Mouse (Mus musculus) limb, embryonic 11.5 days (tissue): ENCODE data around the gene Dhrs13. TPM values are rescaled to one million over a fixed set of nuclear protein-coding genes. Genes with fewer than 3 reads are reported as not detected.

Experiments
- ATAC-seq: fragments of 200-750 bp; cut with Nextera tagmentation; 2 replicates; pipeline ENCODE4 v1.8.0; 2017; ENCODE audit warnings: low read depth; ENCODE audit not compliant: insufficient number of reproducible peaks, low FRiP score, low TSS enrichment
- DNase-seq: peaks from one replicate; pipeline ENCODE4 v3.0.0-alpha.2; 2015; ENCODE audit warnings: low spot score
- H3K27ac ChIP-seq: fragments of 300-500 bp; sonication (generic); replicated peaks from 2 replicates; pipeline ENCODE4 v1.5.1; 2014; ENCODE audit warnings: low read depth, mild to moderate bottlenecking, low read length
- H3K27me3 ChIP-seq: fragments of 300-500 bp; sonication (generic); 2 replicates; pipeline ENCODE4 v1.6.1; 2014; ENCODE audit warnings: mild to moderate bottlenecking, low read length, mixed read lengths; ENCODE audit not compliant: control insufficient read depth, insufficient read depth
- H3K36me3 ChIP-seq: fragments of 300-500 bp; sonication (generic); 2 replicates; pipeline ENCODE4 v1.6.1; 2014; ENCODE audit warnings: mild to moderate bottlenecking, low read length, moderate library complexity, mixed read lengths; ENCODE audit not compliant: control insufficient read depth, insufficient read depth
- H3K4me1 ChIP-seq: fragments of 300-500 bp; sonication (generic); 2 replicates; pipeline ENCODE4 v1.6.1; 2014; ENCODE audit warnings: low read length, mixed read lengths; ENCODE audit not compliant: control insufficient read depth, insufficient read depth
- H3K4me2 ChIP-seq: fragments of 300-500 bp; sonication (generic); 2 replicates; pipeline ENCODE4 v1.6.1; 2014; ENCODE audit warnings: low read depth, mild to moderate bottlenecking, moderate library complexity; ENCODE audit not compliant: severe bottlenecking
- H3K4me3 ChIP-seq: fragments of 300-500 bp; sonication (generic); 2 replicates; pipeline ENCODE4 v1.5.1; 2014; ENCODE audit warnings: low read depth, low read length
- H3K9ac ChIP-seq: fragments of 300-500 bp; sonication (generic); 2 replicates; pipeline ENCODE4 v1.6.1; 2014; ENCODE audit warnings: mild to moderate bottlenecking, low read length
- H3K9me3 ChIP-seq: fragments of 300-500 bp; sonication (generic); 2 replicates; pipeline ENCODE4 v1.6.1; 2016; ENCODE audit warnings: low read length; ENCODE audit not compliant: control insufficient read depth
- WGBS: fragments of 180-500 bp; shearing (Covaris S2); extraction: QIAGEN DNeasy Blood & Tissue Kit; methylation state at CpG from one replicate; pipeline ENCODE4 v1.1.7; 2014; 5-methylcytosine and 5-hydroxymethylcytosine counted together
- polyA plus RNA-seq: library from polyadenylated mRNA; unstranded; fragments of >200 nt; fragmentation: Nextera tagmentation; extraction: Ambion mirVana; gene quantifications from 2 replicates; pipeline ENCODE4 v1.2.1, GENCODE M21; 2014

Dhrs13 gene
- polyA plus RNA-seq, 1 experiment from 2014 or later, result 19.1 TPM

- Histone ChIP-seq H3K9ac (no peak overlapping the region), H3K9me3 (no peaks in the 10 kb centered on the region), H3K4me3 (no peak overlapping the region), H3K27me3 (no peaks in the 10 kb centered on the region), H3K36me3 (peaks cover 16% of the 10 kb centered on the region; the same call in 1 of the 2 replicates), H3K4me1 (no peaks in the 10 kb centered on the region), H3K27ac (no peak overlapping the region), H3K4me2 (no peak overlapping the region)
- DNase-seq (no peak), ATAC-seq (no peak)
- WGBS, result 96% methylated on average over 8 of the region's 8 CpGs
Measured at GRCm38 (mm10) chr11:78056946-78057345, 24.9 kb downstream of the Dhrs13 start.

- H3K27me3 ChIP-seq, result no peaks in the 10 kb centered on the region
- no peak overlapping the region for H3K27ac ChIP-seq
- no peak overlapping the region for H3K4me2 ChIP-seq
- peaks cover 13% of the 10 kb centered on the region; the same call in 1 of the 2 replicates for H3K36me3 ChIP-seq
- no peaks in the 10 kb centered on the region for H3K4me1 ChIP-seq
- no peak overlapping the region for H3K4me3 ChIP-seq
- peak; percentile 59 for DNase-seq
- H3K9me3 ChIP-seq, result no peaks in the 10 kb centered on the region
- 61% methylated on average over 9 of the region's 9 CpGs for WGBS
- H3K9ac ChIP-seq, result peak overlapping the region; percentile 27; the same call in 1 of the 2 replicates
- ATAC-seq, result no peak
Measured at GRCm38 (mm10) chr11:78059833-78060757, 28.0 kb downstream of the Dhrs13 start.

GRCm38 (mm10) chr11:78062563-78062962 is 30.5 kb downstream of the Dhrs13 start:
- Histone ChIP-seq H3K27ac (no peak overlapping the region), H3K4me2 (no peak overlapping the region), H3K36me3 (peaks cover 7% of the 10 kb centered on the region; the same call in 1 of the 2 replicates), H3K9me3 (no peaks in the 10 kb centered on the region), H3K9ac (no peak overlapping the region), H3K4me1 (no peaks in the 10 kb centered on the region), H3K4me3 (no peak overlapping the region), H3K27me3 (no peaks in the 10 kb centered on the region)
- 86% methylated on average over 1 of the region's 1 CpGs for WGBS
- no peak for ATAC-seq
- no peak for DNase-seq

- 46% methylated on average over 2 of the region's 2 CpGs for whole genome bisulfite sequencing
- H3K4me3 ChIP-seq, result no peak overlapping the region
- no peaks in the 10 kb centered on the region for H3K36me3 ChIP-seq
- DNase-seq (no peak), ATAC-seq (no peak)
- H3K4me1 ChIP-seq, result no peaks in the 10 kb centered on the region
- no peaks in the 10 kb centered on the region for H3K27me3 ChIP-seq
- no peak overlapping the region for H3K4me2 ChIP-seq
- H3K27ac ChIP-seq, result no peak overlapping the region
- H3K9me3 ChIP-seq, result no peaks in the 10 kb centered on the region
- H3K9ac ChIP-seq, result no peak overlapping the region
Measured at GRCm38 (mm10) chr11:78065906-78066305, 33.8 kb downstream of the Dhrs13 start.

- H3K27me3 ChIP-seq, result no peaks in the 10 kb centered on the region
- no peak overlapping the region for H3K4me2 ChIP-seq
- no peak overlapping the region for H3K9ac ChIP-seq
- no peak overlapping the region for H3K27ac ChIP-seq
- H3K4me3 ChIP-seq, result no peak overlapping the region
- no peaks in the 10 kb centered on the region for H3K36me3 ChIP-seq
- no peaks in the 10 kb centered on the region for H3K9me3 ChIP-seq
- 61% methylated on average over 2 of the region's 2 CpGs for WGBS
- no peaks in the 10 kb centered on the region for H3K4me1 ChIP-seq
- DNase-seq (no peak), ATAC-seq (no peak)
Measured at GRCm38 (mm10) chr11:78066641-78067040, 34.6 kb downstream of the Dhrs13 start.

- Histone ChIP-seq H3K4me2 (no peak overlapping the region), H3K4me1 (no peaks in the 10 kb centered on the region), H3K9me3 (no peaks in the 10 kb centered on the region), H3K27ac (no peak overlapping the region), H3K4me3 (no peak overlapping the region), H3K36me3 (no peaks in the 10 kb centered on the region), H3K27me3 (no peaks in the 10 kb centered on the region), H3K9ac (no peak overlapping the region)
- no peak for ATAC-seq
- WGBS, result 75% methylated on average over 5 of the region's 5 CpGs
- DNase-seq, result no peak
Measured at GRCm38 (mm10) chr11:78067566-78067965, 35.5 kb downstream of the Dhrs13 start.

- H3K4me1 ChIP-seq, result no peaks in the 10 kb centered on the region
- ATAC-seq, result no peak
- H3K4me3 ChIP-seq, result no peak overlapping the region
- no peak for DNase-seq
- H3K27me3 ChIP-seq, result no peaks in the 10 kb centered on the region
- peaks cover 7% of the 10 kb centered on the region; the same call in 1 of the 2 replicates for H3K36me3 ChIP-seq
- no peaks in the 10 kb centered on the region for H3K9me3 ChIP-seq
- no peak overlapping the region for H3K27ac ChIP-seq
- H3K4me2 ChIP-seq, result no peak overlapping the region
- H3K9ac ChIP-seq, result no peak overlapping the region
- 70% methylated on average over 5 of the region's 5 CpGs for WGBS
Measured at GRCm38 (mm10) chr11:78069130-78069529, 37.0 kb downstream of the Dhrs13 start.

- no peak overlapping the region for H3K4me3 ChIP-seq
- no peak overlapping the region for H3K27ac ChIP-seq
- peaks cover 10% of the 10 kb centered on the region; the same call in 1 of the 2 replicates for H3K36me3 ChIP-seq
- H3K4me2 ChIP-seq, result no peak overlapping the region
- H3K9me3 ChIP-seq, result no peaks in the 10 kb centered on the region
- ATAC-seq (no peak), DNase-seq (no peak)
- 77% methylated on average over 6 of the region's 6 CpGs for WGBS
- no peaks in the 10 kb centered on the region for H3K27me3 ChIP-seq
- no peaks in the 10 kb centered on the region for H3K4me1 ChIP-seq
- H3K9ac ChIP-seq, result no peak overlapping the region; the same call in 1 of the 2 replicates
Measured at GRCm38 (mm10) chr11:78069646-78070045, 37.6 kb downstream of the Dhrs13 start.
